Mouse (Mus musculus) E14TG2a.4 (cell line): ENCODE measurements at regions not wholly inside any gene's neighbourhood (a gene's known extent, or its start where the extent isn't known, plus 50 kb on each side); places are given as distances from the start of the nearest gene placed in this dataset.

Source experiments
- H3K27me3 ChIP-seq: 2 replicates; pipeline ENCODE4 v1.6.1; 2014; ENCODE audit warnings: low read length, control low read depth; ENCODE audit not compliant: insufficient read depth
- H3K36me3 ChIP-seq: 2 replicates; pipeline ENCODE4 v1.6.1; 2014; ENCODE audit warnings: low read length, control low read depth; ENCODE audit not compliant: insufficient read depth
- H3K4me1 ChIP-seq: replicated peaks from 2 replicates; pipeline ENCODE4 v1.6.1; 2014; ENCODE audit warnings: low read depth, low read length, control low read depth
- H3K4me3 ChIP-seq: replicated peaks from 2 replicates; pipeline ENCODE4 v1.5.1; 2014; ENCODE audit warnings: mild to moderate bottlenecking, low read length
- H3K9me3 ChIP-seq: 2 replicates; pipeline ENCODE4 v1.6.1; 2014; ENCODE audit warnings: low read length, control low read depth
- CTCF ChIP-seq: conservative IDR thresholded peaks from 2 replicates; pipeline ENCODE4 v1.5.1; 2014; ENCODE audit warnings: low read length
- NANOG ChIP-seq: IDR thresholded peaks from 2 replicates; pipeline ENCODE4 v1.6.1; 2014; ENCODE audit warnings: borderline replicate concordance, low read length, mixed read lengths
- POU5F1 ChIP-seq: IDR thresholded peaks from 2 replicates; pipeline ENCODE4 v1.6.1; 2014; ENCODE audit warnings: low read length, borderline replicate concordance

DNA sequence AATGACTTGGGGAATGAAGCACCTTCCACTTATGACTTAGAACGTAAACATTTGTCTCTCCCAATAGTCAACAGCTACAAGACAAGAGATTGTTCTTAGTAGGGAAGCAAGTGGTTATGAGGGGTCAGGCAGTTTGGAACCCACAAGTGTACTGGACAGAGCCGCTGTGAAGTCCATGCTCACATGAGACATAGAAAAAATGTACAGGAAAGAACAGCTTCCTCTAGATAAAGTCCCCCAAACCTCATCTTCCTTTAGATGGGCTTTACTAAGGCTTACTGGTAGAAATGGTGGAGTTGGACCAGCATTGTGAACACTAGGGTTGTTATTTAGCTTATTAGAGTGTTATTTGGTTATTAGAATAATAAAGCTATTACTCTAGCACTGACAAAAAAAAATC, 78.6 kb upstream of the Tmc1 start:
- H3K4me1 ChIP-seq: peaks cover 8% of the 10 kb centered on the region
- no peaks in the 10 kb centered on the region for H3K36me3 ChIP-seq
- H3K27me3 ChIP-seq: no peaks in the 10 kb centered on the region
- H3K9me3 ChIP-seq: no peaks in the 10 kb centered on the region
- H3K4me3 ChIP-seq: no peak overlapping the region
- TF ChIP-seq CTCF (no peak), NANOG (no peak), POU5F1 (no peak)

DNA sequence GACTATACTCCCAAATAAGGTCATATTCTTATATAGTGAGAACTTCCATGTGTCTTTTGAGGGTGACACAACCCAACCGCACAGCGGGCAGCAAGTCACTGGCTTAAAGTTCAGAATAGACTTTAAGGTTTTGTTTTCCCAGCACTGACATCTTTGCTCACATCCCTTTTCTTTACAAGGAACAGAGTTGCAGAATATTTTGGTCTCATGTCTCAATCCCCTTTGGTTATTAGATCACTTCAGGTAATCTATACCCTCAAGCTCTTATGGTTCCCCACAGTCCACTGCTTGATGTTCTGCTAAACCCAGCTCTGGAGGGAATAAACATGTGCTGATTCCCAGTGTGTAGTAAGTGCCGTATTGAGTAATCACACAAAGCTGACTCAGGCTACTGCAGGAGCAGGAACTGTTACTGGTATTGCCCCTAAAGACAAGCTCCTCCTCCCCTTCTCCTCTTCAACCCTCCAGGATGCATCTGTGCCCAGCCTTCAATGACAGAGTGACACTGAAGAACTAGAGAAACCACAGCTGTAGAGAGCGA, 77.8 kb upstream of the Tmc1 start:
- Histone ChIP-seq H3K4me3 (no peak overlapping the region), H3K4me1 (peaks cover 7% of the 10 kb centered on the region), H3K27me3 (no peaks in the 10 kb centered on the region), H3K9me3 (no peaks in the 10 kb centered on the region), H3K36me3 (no peaks in the 10 kb centered on the region)
- TF ChIP-seq POU5F1 (no peak), NANOG (no peak), CTCF (no peak)

- no peak overlapping the region for H3K4me3 ChIP-seq
- no peak for TF ChIP-seq POU5F1
- TF ChIP-seq NANOG: no peak
- TF ChIP-seq CTCF: no peak
- no peaks in the 10 kb centered on the region for H3K27me3 ChIP-seq
- no peaks in the 10 kb centered on the region for H3K36me3 ChIP-seq
- 0 out of 2 replicates have a peak, but pooled peaks cover 2% of the 10 kb centered on the region for H3K4me1 ChIP-seq
- H3K9me3 ChIP-seq: no peaks in the 10 kb centered on the region
Observed at GRCm38 (mm10) chr19:21030971-21031370, 77.0 kb upstream of the Tmc1 start.

DNA sequence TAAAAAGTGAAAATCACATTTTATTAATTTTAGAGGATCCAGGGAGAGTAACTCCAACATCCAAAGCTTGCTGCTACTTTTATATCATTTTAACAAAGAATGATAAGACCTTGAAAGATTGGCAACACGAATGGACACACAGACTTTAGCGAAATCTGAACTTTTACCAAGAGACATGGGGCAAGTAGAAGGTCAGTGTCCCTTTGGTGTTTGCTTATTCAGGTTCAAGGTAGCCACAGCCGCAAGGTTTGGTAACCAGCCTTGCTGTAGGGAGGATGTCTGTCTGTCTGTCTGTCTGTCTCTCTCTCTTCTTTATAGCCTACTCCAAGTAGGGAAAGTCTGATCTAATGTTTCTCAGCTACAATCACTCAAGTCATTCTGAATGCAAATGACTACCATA, 75.0 kb upstream of the Tmc1 start:
- H3K4me3 ChIP-seq: no peak overlapping the region
- no peaks in the 10 kb centered on the region for H3K4me1 ChIP-seq
- no peaks in the 10 kb centered on the region for H3K27me3 ChIP-seq
- TF ChIP-seq POU5F1: no peak
- TF ChIP-seq NANOG: no peak
- TF ChIP-seq CTCF: no peak
- no peaks in the 10 kb centered on the region for H3K36me3 ChIP-seq
- no peaks in the 10 kb centered on the region for H3K9me3 ChIP-seq

DNA sequence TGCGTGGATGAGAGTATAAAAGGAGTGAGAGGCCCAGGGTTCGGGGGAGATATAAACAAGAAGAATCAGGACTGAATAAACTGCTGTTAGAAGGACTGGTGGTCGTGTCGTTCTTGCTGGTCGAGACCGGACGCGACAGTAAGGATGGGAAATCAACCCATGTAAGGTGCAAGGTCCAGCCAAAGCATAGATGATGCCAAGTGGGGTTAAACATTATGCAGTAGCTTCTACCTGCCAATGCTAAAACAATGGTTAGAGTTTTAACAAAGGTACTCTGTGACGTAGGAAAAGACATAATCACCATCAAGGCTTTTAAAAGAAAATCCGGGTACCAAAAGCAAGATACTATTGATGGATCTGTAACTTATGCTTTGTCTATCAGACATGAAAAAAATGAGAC, 58.4 kb upstream of the Tmc1 start:
- Histone ChIP-seq H3K4me1 (no peaks in the 10 kb centered on the region), H3K36me3 (no peaks in the 10 kb centered on the region), H3K9me3 (no peaks in the 10 kb centered on the region), H3K27me3 (no peaks in the 10 kb centered on the region), H3K4me3 (no peak overlapping the region)
- TF ChIP-seq CTCF (no peak), POU5F1 (no peak), NANOG (no peak)

GRCm38 (mm10) chr19:21009607-21010006, 55.6 kb upstream of the Tmc1 start:
- no peaks in the 10 kb centered on the region for H3K9me3 ChIP-seq

DNA sequence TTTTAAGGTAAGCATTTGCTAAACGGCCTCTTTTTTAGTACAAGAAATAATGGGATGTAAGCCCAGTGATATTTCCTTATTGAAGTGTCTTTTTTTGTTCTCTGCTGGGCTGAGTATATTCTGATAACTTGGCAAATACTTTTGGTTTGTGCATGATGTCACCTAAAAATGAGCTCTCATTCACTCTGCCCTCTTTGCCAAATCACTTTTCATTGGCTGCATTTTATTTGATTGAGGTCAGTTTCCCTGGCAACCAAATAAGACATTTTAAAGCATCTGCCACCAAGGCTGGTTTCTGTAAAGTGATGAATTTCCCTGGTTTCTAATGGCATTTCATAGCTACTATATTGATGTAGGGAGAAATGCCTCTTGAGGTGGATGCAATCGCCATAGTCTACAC, 50.4 kb upstream of the Tmc1 start:
- Histone ChIP-seq H3K9me3 (no peaks in the 10 kb centered on the region), H3K36me3 (no peaks in the 10 kb centered on the region), H3K4me1 (no peaks in the 10 kb centered on the region), H3K27me3 (no peaks in the 10 kb centered on the region), H3K4me3 (no peak overlapping the region)
- TF ChIP-seq CTCF (no peak), NANOG (no peak), POU5F1 (no peak)

More at GRCm38 (mm10) chr19:21009607-21010006, 55.6 kb upstream of the Tmc1 start:
- no peak overlapping the region for H3K4me3 ChIP-seq
- no peaks in the 10 kb centered on the region for H3K27me3 ChIP-seq
- H3K36me3 ChIP-seq: no peaks in the 10 kb centered on the region
- TF ChIP-seq CTCF (no peak), POU5F1 (no peak), NANOG (no peak)
- H3K4me1 ChIP-seq: no peaks in the 10 kb centered on the region
